Mouse (Mus musculus) bone marrow, adult 2 months (tissue): ENCODE data around the gene Spred2. TPM values are rescaled to one million over a fixed set of nuclear protein-coding genes. Genes with fewer than 3 reads are reported as not detected.
A peak's percentile ranks its signal among the peaks of the same experiment; 100 is the strongest.

Experiments
- H3K27ac ChIP-seq: fragments of 200-500 bp; 2 replicates; pipeline ENCODE4 v1.5.1; 2012; ENCODE audit warnings: low read depth, mild to moderate bottlenecking, control low read depth, inconsistent platforms, low read length; ENCODE audit not compliant: control insufficient read depth, poor library complexity, insufficient read depth
- H3K4me1 ChIP-seq: fragments of 200-500 bp; 2 replicates; pipeline ENCODE4 v1.6.1; 2011; ENCODE audit warnings: low read length; ENCODE audit not compliant: control insufficient read depth, insufficient read depth
- H3K4me3 ChIP-seq: fragments of 200-500 bp; replicated peaks from 2 replicates; pipeline ENCODE3; 2011; ENCODE audit warnings: mild to moderate bottlenecking, low read depth, low read length, control low read depth; ENCODE audit not compliant: control insufficient read depth
- CTCF ChIP-seq: fragments of 200-500 bp; IDR thresholded peaks from 2 replicates; pipeline ENCODE4 v1.5.1; 2011; ENCODE audit warnings: low read length, control low read depth; ENCODE audit not compliant: control insufficient read depth, insufficient read depth
- POLR2A ChIP-seq: fragments of 200-500 bp; IDR thresholded peaks from 2 replicates; pipeline ENCODE4 v1.6.1; 2011; ENCODE audit warnings: low read depth, mild to moderate bottlenecking, control low read depth, low read length, borderline replicate concordance; ENCODE audit not compliant: control insufficient read depth
- WGBS: fragments of 180-500 bp; shearing (Covaris S2); methylation state at CpG from one replicate; pipeline ENCODE4 v1.1.7; 2018; 5-methylcytosine and 5-hydroxymethylcytosine counted together
- polyA plus RNA-seq: library from polyadenylated mRNA; stranded (reverse); fragments of >200 nt; gene quantifications from 2 replicates; pipeline ENCODE4 v1.2.4, GENCODE M21; 2011; ENCODE audit warnings: low replicate concordance; ENCODE audit not compliant: missing spikeins, insufficient read depth, insufficient read length

Spred2 gene
- polyA plus RNA-seq, 1 experiment, result 7.1 TPM

- Histone ChIP-seq H3K27ac (no peak overlapping the region), H3K4me1 (peaks cover 2% of the 10 kb centered on the region; the same call in 1 of the 2 replicates), H3K4me3 (no peak overlapping the region)
- 70% methylated on average over 2 of the region's 2 CpGs for WGBS
- no peak for TF ChIP-seq POLR2A
- no peak for TF ChIP-seq CTCF
These were observed 53.5 kb downstream of the Spred2 start for GRCm38 (mm10) chr11:19977687-19978086.

GRCm38 (mm10) chr11:19979338-19979737, 55.2 kb downstream of the Spred2 start:
- TF ChIP-seq CTCF (no peak), POLR2A (no peak)
- Histone ChIP-seq H3K27ac (no peak overlapping the region), H3K4me1 (peaks cover 2% of the 10 kb centered on the region; the same call in 1 of the 2 replicates), H3K4me3 (peak overlapping the region; percentile 26)
- 8% methylated on average over 14 of the region's 14 CpGs for WGBS

GRCm38 (mm10) chr11:19982113-19982512, 57.9 kb downstream of the Spred2 start:
- 48% methylated on average over 6 of the region's 6 CpGs for WGBS
- Histone ChIP-seq H3K4me1 (peaks cover 3% of the 10 kb centered on the region; the same call in 1 of the 2 replicates), H3K4me3 (no peak overlapping the region), H3K27ac (no peak overlapping the region)
- TF ChIP-seq CTCF, result no peak
- TF ChIP-seq POLR2A, result no peak

- Histone ChIP-seq H3K27ac (no peak overlapping the region), H3K4me3 (no peak overlapping the region), H3K4me1 (peaks cover 3% of the 10 kb centered on the region; the same call in 1 of the 2 replicates)
- TF ChIP-seq POLR2A (no peak), CTCF (no peak)
- WGBS, result 66% methylated on average over 6 of the region's 6 CpGs
These were observed 58.6 kb downstream of the Spred2 start for GRCm38 (mm10) chr11:19982779-19983178.

- TF ChIP-seq CTCF (no peak), POLR2A (no peak)
- WGBS, result 71% methylated on average over 4 of the region's 4 CpGs
- Histone ChIP-seq H3K27ac (no peak overlapping the region), H3K4me1 (peaks cover 3% of the 10 kb centered on the region; the same call in 1 of the 2 replicates), H3K4me3 (no peak overlapping the region)
These were observed 59.1 kb downstream of the Spred2 start for GRCm38 (mm10) chr11:19983298-19983697.

GRCm38 (mm10) chr11:19984029-19984428, 59.9 kb downstream of the Spred2 start:
- Histone ChIP-seq H3K4me3 (no peak overlapping the region), H3K4me1 (peaks cover 2% of the 10 kb centered on the region; the same call in 1 of the 2 replicates), H3K27ac (no peak overlapping the region)
- 91% methylated on average over 9 of the region's 9 CpGs for WGBS
- TF ChIP-seq CTCF (no peak), POLR2A (no peak)

GRCm38 (mm10) chr11:19985283-19985854, 61.2 kb downstream of the Spred2 start:
- no peak overlapping the region for H3K4me3 ChIP-seq
- no peak overlapping the region for H3K27ac ChIP-seq
- peaks cover 1% of the 10 kb centered on the region; the same call in 1 of the 2 replicates for H3K4me1 ChIP-seq
- 38% methylated on average over 5 of the region's 5 CpGs for WGBS
- no peak for TF ChIP-seq CTCF
- TF ChIP-seq POLR2A, result no peak

- no peak overlapping the region for H3K27ac ChIP-seq
- TF ChIP-seq CTCF, result no peak
- no peak for TF ChIP-seq POLR2A
- peaks cover 1% of the 10 kb centered on the region; the same call in 1 of the 2 replicates for H3K4me1 ChIP-seq
- 24% methylated on average over 1 of the region's 1 CpGs for WGBS
- H3K4me3 ChIP-seq, result no peak overlapping the region
These were observed 62.3 kb downstream of the Spred2 start for GRCm38 (mm10) chr11:19986443-19986861.
